Mouse (Mus musculus) CH12.LX (cell line): ENCODE measurements around the gene Prr36.

Experiments used
- CTCF ChIP-seq, 2 experiments: IDR thresholded peaks in 1 of 2; conservative IDR thresholded peaks in 1 of 2; 2 replicates each; pipeline ENCODE4 v1.5.1; 2011 to 2012; ENCODE audit warnings: low read depth in 2 of 2, low read length in 2 of 2, improper control_type of control experiment in 1 of 2, inconsistent platforms in 1 of 2, mild to moderate bottlenecking in 1 of 2, moderate library complexity in 1 of 2
- E2F4 ChIP-seq: IDR thresholded peaks from 2 replicates; pipeline ENCODE4 v1.6.1; 2011; ENCODE audit warnings: low read depth, low read length, improper control_type of control experiment; ENCODE audit not compliant: insufficient replicate concordance
- EP300 ChIP-seq: IDR thresholded peaks from 2 replicates; pipeline ENCODE4 v1.6.1; 2011; ENCODE audit warnings: low read length, improper control_type of control experiment
- GABPA ChIP-seq: IDR thresholded peaks from 2 replicates; pipeline ENCODE4 v1.6.1; 2012; ENCODE audit warnings: low read depth, low read length, improper control_type of control experiment, inconsistent platforms; ENCODE audit not compliant: insufficient replicate concordance
- HCFC1 ChIP-seq: IDR thresholded peaks from 2 replicates; pipeline ENCODE4 v1.6.1; 2012; ENCODE audit warnings: low read depth, mild to moderate bottlenecking, inconsistent platforms, low read length, improper control_type of control experiment
- JUND ChIP-seq: conservative IDR thresholded peaks from 2 replicates; pipeline ENCODE4 v1.6.1; 2011; ENCODE audit warnings: low read depth, low read length, improper control_type of control experiment
- KAT2A ChIP-seq: IDR thresholded peaks from 2 replicates; pipeline ENCODE4 v1.6.1; 2012; ENCODE audit warnings: low read length, improper control_type of control experiment, inconsistent platforms; ENCODE audit not compliant: insufficient replicate concordance
- MAX ChIP-seq: IDR thresholded peaks from 2 replicates; pipeline ENCODE4 v1.6.1; 2011; ENCODE audit warnings: low read length, improper control_type of control experiment
- SMC3 ChIP-seq: IDR thresholded peaks from 2 replicates; pipeline ENCODE4 v1.6.1; 2011; ENCODE audit warnings: low read depth, low read length, improper control_type of control experiment
- TBP ChIP-seq: conservative IDR thresholded peaks from 2 replicates; pipeline ENCODE4 v1.6.1; 2011; ENCODE audit warnings: low read depth, low read length, improper control_type of control experiment
- USF1 ChIP-seq: IDR thresholded peaks from 2 replicates; pipeline ENCODE4 v1.6.1; 2014; ENCODE audit warnings: low read depth, mild to moderate bottlenecking, inconsistent platforms, low read length, improper control_type of control experiment
- USF2 ChIP-seq: conservative IDR thresholded peaks from 2 replicates; pipeline ENCODE4 v1.6.1; 2011; ENCODE audit warnings: low read depth, low read length, improper control_type of control experiment

DNA sequence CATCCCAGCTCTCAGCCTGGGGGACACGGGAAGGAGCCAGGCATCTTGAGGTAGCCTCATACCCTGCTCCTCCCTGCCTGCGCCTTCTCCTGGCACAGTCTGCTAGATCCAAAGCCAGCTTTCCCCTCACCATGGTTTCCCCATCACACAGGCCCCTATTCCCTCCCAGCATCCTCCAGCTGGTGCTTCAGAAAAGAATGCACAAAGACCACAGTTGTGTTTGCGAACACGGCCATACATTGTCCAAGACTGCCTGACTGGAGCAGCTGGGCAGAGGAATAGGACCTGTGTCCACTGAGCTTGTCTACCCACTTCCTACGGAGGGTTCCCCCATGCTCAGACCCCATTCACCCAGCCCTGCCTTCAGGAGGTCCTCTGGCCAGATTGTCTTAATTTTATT, 25.0 kb downstream of the Prr36 start:
- TF ChIP-seq E2F4, result no peak
- no peak for TF ChIP-seq GABPA
- no peak for TF ChIP-seq USF2
- TF ChIP-seq TBP, result no peak
- TF ChIP-seq MAX, result no peak
- TF ChIP-seq EP300, result no peak
- TF ChIP-seq HCFC1, result no peak
- TF ChIP-seq USF1, result no peak
- TF ChIP-seq KAT2A, result no peak
- no peak for TF ChIP-seq JUND
- no peak for TF ChIP-seq CTCF (conservative IDR thresholded peaks at IDR 0.05 in 1 of 2, IDR thresholded peaks at IDR 0.05 in 1 of 2; ENCODE audit: low read depth in 2 of 2, low read length in 2 of 2)
- TF ChIP-seq SMC3, result no peak
